Mouse (Mus musculus): Measurements from ENCODE around the gene Bpifa5. TPM values are rescaled to one million over a fixed set of nuclear protein-coding genes. Genes with fewer than 3 reads are reported as not detected.
"Not testable (repeated sequence)": the region's sequence is repeated elsewhere in the genome, so short reads cannot be mapped to it uniquely, and the experiment has no call there.

Bpifa5 gene
- polyA plus RNA-seq, 1 experiment from 2014 or later: not detected

GRCm38 (mm10) chr2:154173313-154173712, 10.9 kb downstream of the Bpifa5 start:
- Histone ChIP-seq H3K36me3 (ENCODE audit: control insufficient read depth, insufficient read depth, low read length) (no peaks in the 10 kb centered on the region), H3K4me3 (ENCODE audit: low read length) (no peak overlapping the region), H3K27me3 (ENCODE audit: control insufficient read depth, insufficient read depth, low read depth, low read length) (no peaks in the 10 kb centered on the region), H3K9me3 (ENCODE audit: control insufficient read depth, low read length) (no peaks in the 10 kb centered on the region), H3K4me2 (ENCODE audit: low read depth, low read length) (no peak overlapping the region), H3K4me1 (replicated peaks; ENCODE audit: control insufficient read depth, insufficient read depth, low read length) (no peaks in the 10 kb centered on the region), H3K9ac (ENCODE audit: low read length) (no peak overlapping the region), H3K27ac (ENCODE audit: low read length) (no peak overlapping the region)
- no peak for ATAC-seq (ENCODE audit: low read depth)
- 32% methylated on average over 1 of the region's 1 CpGs for WGBS

GRCm38 (mm10) chr2:154181900-154182299, 19.5 kb downstream of the Bpifa5 start:
- H3K9me3 ChIP-seq (ENCODE audit: control insufficient read depth, low read length); H3K27ac ChIP-seq (ENCODE audit: low read length); H3K4me2 ChIP-seq (ENCODE audit: low read depth, low read length); H3K4me3 ChIP-seq (ENCODE audit: low read length); H3K9ac ChIP-seq (ENCODE audit: low read length); H3K4me1 ChIP-seq (replicated peaks; ENCODE audit: control insufficient read depth, insufficient read depth, low read length); H3K27me3 ChIP-seq (ENCODE audit: control insufficient read depth, insufficient read depth, low read depth, low read length); ATAC-seq (ENCODE audit: low read depth); H3K36me3 ChIP-seq (ENCODE audit: control insufficient read depth, insufficient read depth, low read length): not testable (repeated sequence)
- WGBS: 81% methylated on average over 7 of the region's 7 CpGs

GRCm38 (mm10) chr2:154183061-154183460, 20.7 kb downstream of the Bpifa5 start:
- ATAC-seq (ENCODE audit: low read depth); H3K4me3 ChIP-seq (ENCODE audit: low read length); H3K4me2 ChIP-seq (ENCODE audit: low read depth, low read length); H3K36me3 ChIP-seq (ENCODE audit: control insufficient read depth, insufficient read depth, low read length); H3K9ac ChIP-seq (ENCODE audit: low read length); H3K4me1 ChIP-seq (replicated peaks; ENCODE audit: control insufficient read depth, insufficient read depth, low read length); H3K27me3 ChIP-seq (ENCODE audit: control insufficient read depth, insufficient read depth, low read depth, low read length); H3K9me3 ChIP-seq (ENCODE audit: control insufficient read depth, low read length); H3K27ac ChIP-seq (ENCODE audit: low read length): not testable (repeated sequence)
- 52% methylated on average over 4 of the region's 4 CpGs for WGBS

GRCm38 (mm10) chr2:154185319-154185718, 22.9 kb downstream of the Bpifa5 start:
- Histone ChIP-seq H3K4me3 (ENCODE audit: low read length) (no peak overlapping the region), H3K9me3 (ENCODE audit: control insufficient read depth, low read length) (no peaks in the 10 kb centered on the region), H3K4me2 (ENCODE audit: low read depth, low read length) (no peak overlapping the region), H3K4me1 (replicated peaks; ENCODE audit: control insufficient read depth, insufficient read depth, low read length) (no peaks in the 10 kb centered on the region), H3K27ac (ENCODE audit: low read length) (peak overlapping the region; percentile 69), H3K36me3 (ENCODE audit: control insufficient read depth, insufficient read depth, low read length) (no peaks in the 10 kb centered on the region), H3K27me3 (ENCODE audit: control insufficient read depth, insufficient read depth, low read depth, low read length) (no peaks in the 10 kb centered on the region), H3K9ac (ENCODE audit: low read length) (no peak overlapping the region)
- ATAC-seq (ENCODE audit: low read depth): peak; percentile 72
- WGBS: 46% methylated on average over 6 of the region's 6 CpGs

GRCm38 (mm10) chr2:154185748-154186147, 23.3 kb downstream of the Bpifa5 start:
- H3K27ac ChIP-seq (ENCODE audit: low read length): peak overlapping the region; percentile 69
- WGBS: 46% methylated on average over 3 of the region's 3 CpGs
- ATAC-seq (ENCODE audit: low read depth): peak; percentile 74

GRCm38 (mm10) chr2:154187468-154187867, 25.1 kb downstream of the Bpifa5 start:
- no peak for ATAC-seq (ENCODE audit: low read depth)
- Histone ChIP-seq H3K36me3 (ENCODE audit: control insufficient read depth, insufficient read depth, low read length) (no peaks in the 10 kb centered on the region), H3K9ac (ENCODE audit: low read length) (no peak overlapping the region), H3K4me2 (ENCODE audit: low read depth, low read length) (no peak overlapping the region), H3K9me3 (ENCODE audit: control insufficient read depth, low read length) (no peaks in the 10 kb centered on the region), H3K27me3 (ENCODE audit: control insufficient read depth, insufficient read depth, low read depth, low read length) (no peaks in the 10 kb centered on the region), H3K27ac (ENCODE audit: low read length) (no peak overlapping the region), H3K4me3 (ENCODE audit: low read length) (no peak overlapping the region), H3K4me1 (replicated peaks; ENCODE audit: control insufficient read depth, insufficient read depth, low read length) (no peaks in the 10 kb centered on the region)
- WGBS: 33% methylated on average over 5 of the region's 5 CpGs

More at GRCm38 (mm10) chr2:154185748-154186147, 23.3 kb downstream of the Bpifa5 start:
- no peak overlapping the region for H3K4me2 ChIP-seq (ENCODE audit: low read depth, low read length)
- no peaks in the 10 kb centered on the region for H3K9me3 ChIP-seq (ENCODE audit: control insufficient read depth, low read length)
- H3K4me1 ChIP-seq (replicated peaks; ENCODE audit: control insufficient read depth, insufficient read depth, low read length): no peaks in the 10 kb centered on the region
- no peak overlapping the region for H3K4me3 ChIP-seq (ENCODE audit: low read length)
- H3K36me3 ChIP-seq (ENCODE audit: control insufficient read depth, insufficient read depth, low read length): no peaks in the 10 kb centered on the region
- no peaks in the 10 kb centered on the region for H3K27me3 ChIP-seq (ENCODE audit: control insufficient read depth, insufficient read depth, low read depth, low read length)
- H3K9ac ChIP-seq (ENCODE audit: low read length): no peak overlapping the region

- H3K4me2 ChIP-seq (ENCODE audit: low read depth, low read length): no peak overlapping the region
These were observed 27.5 kb downstream of the Bpifa5 start for GRCm38 (mm10) chr2:154189877-154190434.

GRCm38 (mm10) chr2:154190546-154191258, 28.3 kb downstream of the Bpifa5 start, which contains the start of gene Bpifb1:
Bpifb1 (plus strand) TSS chr2:154190818.
- WGBS: 71% methylated on average over 11 of the region's 11 CpGs
- no peak within 1 kb of the TSS for H3K27ac ChIP-seq (ENCODE audit: low read length)
- no peak for ATAC-seq (ENCODE audit: low read depth)

More at GRCm38 (mm10) chr2:154189877-154190434, 27.5 kb downstream of the Bpifa5 start:
- Histone ChIP-seq H3K27me3 (ENCODE audit: control insufficient read depth, insufficient read depth, low read depth, low read length) (no peaks in the 10 kb centered on the region), H3K9ac (ENCODE audit: low read length) (no peak overlapping the region), H3K4me1 (replicated peaks; ENCODE audit: control insufficient read depth, insufficient read depth, low read length) (no peaks in the 10 kb centered on the region), H3K4me3 (ENCODE audit: low read length) (no peak overlapping the region), H3K36me3 (ENCODE audit: control insufficient read depth, insufficient read depth, low read length) (no peaks in the 10 kb centered on the region), H3K27ac (ENCODE audit: low read length) (no peak overlapping the region), H3K9me3 (ENCODE audit: control insufficient read depth, low read length) (no peaks in the 10 kb centered on the region)
- ATAC-seq (ENCODE audit: low read depth): no peak
- 52% methylated on average over 7 of the region's 7 CpGs for WGBS

GRCm38 (mm10) chr2:154192141-154192540, 29.7 kb downstream of the Bpifa5 start:
- no peak overlapping the region for H3K9ac ChIP-seq (ENCODE audit: low read length)
- no peak for ATAC-seq (ENCODE audit: low read depth)
- H3K4me2 ChIP-seq (ENCODE audit: low read depth, low read length): no peak overlapping the region
- H3K4me3 ChIP-seq (ENCODE audit: low read length): no peak overlapping the region
- H3K36me3 ChIP-seq (ENCODE audit: control insufficient read depth, insufficient read depth, low read length): no peaks in the 10 kb centered on the region
- no peak overlapping the region for H3K27ac ChIP-seq (ENCODE audit: low read length)
- no peaks in the 10 kb centered on the region for H3K27me3 ChIP-seq (ENCODE audit: control insufficient read depth, insufficient read depth, low read depth, low read length)
- no peaks in the 10 kb centered on the region for H3K4me1 ChIP-seq (replicated peaks; ENCODE audit: control insufficient read depth, insufficient read depth, low read length)
- H3K9me3 ChIP-seq (ENCODE audit: control insufficient read depth, low read length): no peaks in the 10 kb centered on the region
- 78% methylated on average over 2 of the region's 2 CpGs for WGBS

More at GRCm38 (mm10) chr2:154190546-154191258, 28.3 kb downstream of the Bpifa5 start, which contains the start of gene Bpifb1:
- Histone ChIP-seq H3K9me3 (ENCODE audit: control insufficient read depth, low read length) (no peaks in the 10 kb centered on the region), H3K27me3 (ENCODE audit: control insufficient read depth, insufficient read depth, low read depth, low read length) (no peaks in the 10 kb centered on the region), H3K4me3 (ENCODE audit: low read length) (no peak within 1 kb of the TSS), H3K36me3 (ENCODE audit: control insufficient read depth, insufficient read depth, low read length) (no peaks in the 10 kb centered on the region), H3K4me1 (replicated peaks; ENCODE audit: control insufficient read depth, insufficient read depth, low read length) (no peaks in the 10 kb centered on the region), H3K9ac (ENCODE audit: low read length) (no peak within 1 kb of the TSS), H3K4me2 (ENCODE audit: low read depth, low read length) (no peak within 1 kb of the TSS)

Measured in lung, embryonic 16.5 days (tissue).